Mouse (Mus musculus) intestine, embryonic 16.5 days (tissue): ENCODE data around the gene Vmn1r101. TPM values are rescaled to one million over a fixed set of nuclear protein-coding genes. Genes with fewer than 3 reads are reported as not detected.
"Not testable (repeated sequence)": the region's sequence is repeated elsewhere in the genome, so short reads cannot be mapped to it uniquely, and the experiment has no call there.

Experiments
- ATAC-seq: fragments of 200-750 bp; cut with Nextera tagmentation; 2 replicates; pipeline ENCODE4 v1.8.0; 2017; ENCODE audit warnings: moderate TSS enrichment, moderate library complexity
- H3K27ac ChIP-seq: fragments of 300-500 bp; sonication (generic); 2 replicates; pipeline ENCODE4 v1.5.1; 2014; ENCODE audit warnings: mild to moderate bottlenecking, low read length
- H3K27me3 ChIP-seq: fragments of 300-500 bp; sonication (generic); replicated peaks from 2 replicates; pipeline ENCODE4 v1.6.1; 2014; ENCODE audit warnings: low read length, control low read depth, mixed read lengths; ENCODE audit not compliant: control insufficient read depth, insufficient read depth
- H3K36me3 ChIP-seq: fragments of 300-500 bp; sonication (generic); 2 replicates; pipeline ENCODE4 v1.6.1; 2014; ENCODE audit warnings: low read length, control low read depth; ENCODE audit not compliant: control insufficient read depth, insufficient read depth
- H3K4me1 ChIP-seq: fragments of 300-500 bp; sonication (generic); 2 replicates; pipeline ENCODE4 v1.6.1; 2014; ENCODE audit warnings: low read length, control low read depth, mixed read lengths; ENCODE audit not compliant: control insufficient read depth, insufficient read depth
- H3K4me2 ChIP-seq: fragments of 300-500 bp; sonication (generic); 2 replicates; pipeline ENCODE4 v1.6.1; 2014; ENCODE audit warnings: low read depth, low read length, control low read depth
- H3K4me3 ChIP-seq: fragments of 300-500 bp; sonication (generic); 2 replicates; pipeline ENCODE4 v1.5.1; 2014; ENCODE audit warnings: mild to moderate bottlenecking, low read length
- H3K9ac ChIP-seq: fragments of 300-500 bp; sonication (generic); 2 replicates; pipeline ENCODE4 v1.6.1; 2014; ENCODE audit warnings: low read depth, low read length
- H3K9me3 ChIP-seq: fragments of 300-500 bp; sonication (generic); 2 replicates; pipeline ENCODE4 v1.6.1; 2016; ENCODE audit warnings: low read length, control low read depth; ENCODE audit not compliant: control insufficient read depth
- WGBS: fragments of 180-500 bp; shearing (Covaris S2); extraction: QIAGEN DNeasy Blood & Tissue Kit; methylation state at CpG from one replicate; pipeline ENCODE4 v1.1.7; 2014; 5-methylcytosine and 5-hydroxymethylcytosine counted together
- polyA plus RNA-seq: library from polyadenylated mRNA; unstranded; fragments of >200 nt; fragmentation: Nextera tagmentation; extraction: Ambion mirVana; gene quantifications from 2 replicates; pipeline ENCODE4 v1.2.1, GENCODE M21; 2015

Vmn1r101 gene
- polyA plus RNA-seq = not detected in 2 replicates

DNA sequence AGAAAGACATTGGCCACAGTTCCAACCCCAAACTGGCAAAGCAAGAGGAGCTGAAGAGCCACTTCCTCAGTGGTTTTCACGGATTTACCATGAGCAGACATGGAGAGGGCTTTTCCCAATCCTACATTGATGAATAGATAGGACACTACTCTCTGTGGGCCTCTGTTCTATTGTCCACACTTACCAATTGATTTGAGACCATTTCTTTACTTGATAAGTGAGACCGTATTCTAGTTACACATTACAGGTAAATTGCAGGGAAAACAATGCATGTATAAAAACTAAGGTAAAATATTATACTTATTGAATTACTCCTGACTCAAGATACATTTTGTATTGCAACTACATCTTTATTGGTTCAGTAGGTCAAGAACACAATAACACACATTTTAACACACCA lies at the start of gene Vmn1r101:
Vmn1r101 (minus strand) TSS at position 101 of the 400 bp plus-strand sequence.
- H3K27me3 ChIP-seq, H3K9me3 ChIP-seq, H3K9ac ChIP-seq, H3K4me1 ChIP-seq, H3K4me3 ChIP-seq, H3K27ac ChIP-seq, H3K36me3 ChIP-seq, H3K4me2 ChIP-seq, ATAC-seq: not testable (repeated sequence)
- no CpG with 5 or more reads among the region's 2 CpGs for WGBS

DNA sequence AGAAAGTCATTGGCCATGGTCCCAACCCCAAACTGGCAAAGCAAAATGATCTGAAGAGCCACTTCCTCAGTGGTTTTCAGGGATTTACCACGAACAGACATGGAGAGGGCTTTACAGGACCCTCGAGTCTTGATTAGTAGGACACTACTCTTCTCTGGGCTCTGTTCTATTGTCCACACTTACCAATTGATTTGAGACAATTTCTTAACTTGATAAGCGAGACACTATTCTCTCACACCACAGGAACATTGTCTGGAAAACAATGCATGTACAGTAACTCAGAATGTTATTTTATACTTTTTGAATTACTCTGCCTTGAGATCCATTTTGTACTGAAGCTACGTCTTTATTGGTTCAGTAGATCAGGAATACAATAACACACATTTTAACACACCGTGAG lies 32.4 kb upstream of the Vmn1r101 start, which contains the start of gene Gm10670:
Gm10670 (minus strand) TSS at position 101 of the 400 bp plus-strand sequence.
- not testable (repeated sequence) for H3K4me1 ChIP-seq, ATAC-seq

DNA sequence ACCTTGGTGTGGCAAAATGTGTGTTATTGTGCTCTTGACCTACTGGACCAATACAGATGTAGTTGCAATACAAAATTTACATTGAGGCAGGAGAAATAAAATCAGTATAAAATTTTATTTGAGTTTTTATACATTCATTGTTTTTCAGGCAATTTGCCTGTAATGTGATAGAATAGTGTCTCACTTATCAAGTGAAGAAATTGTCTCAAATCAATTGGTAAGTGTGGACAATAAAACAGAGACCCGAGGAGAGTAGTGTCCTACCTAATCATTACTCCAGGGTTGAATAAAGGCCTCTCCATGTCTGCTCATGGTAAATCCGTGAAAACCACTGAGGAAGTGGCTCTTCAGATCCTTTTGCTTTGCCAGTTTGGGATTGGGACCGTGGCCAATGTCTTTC lies 24.8 kb downstream of the Vmn1r101 start, which contains the start of gene Vmn1r100:
Vmn1r100 (plus strand) TSS at position 301 of the 400 bp plus-strand sequence.
- ATAC-seq, H3K27ac ChIP-seq, H3K9me3 ChIP-seq, H3K27me3 ChIP-seq, H3K9ac ChIP-seq, H3K4me3 ChIP-seq, H3K36me3 ChIP-seq, H3K4me1 ChIP-seq, H3K4me2 ChIP-seq: not testable (repeated sequence)
- no CpG with 5 or more reads among the region's 3 CpGs for WGBS

More for the DNA sequence above, 32.4 kb upstream of the Vmn1r101 start, which contains the start of gene Gm10670:
- H3K36me3 ChIP-seq, H3K27ac ChIP-seq, H3K9ac ChIP-seq, H3K4me2 ChIP-seq, H3K27me3 ChIP-seq, H3K4me3 ChIP-seq, H3K9me3 ChIP-seq: not testable (repeated sequence)
- WGBS = no CpG with 5 or more reads among the region's 5 CpGs

Other genes starting within 250 kb of the Vmn1r101 start
- gene Vmn1r95, start 248.9 kb downstream of the Vmn1r101 start, polyA plus RNA-seq = not detected in 2 replicates
- not detected in 2 replicates for gene Gm6164, start 237.0 kb downstream of the Vmn1r101 start, polyA plus RNA-seq
- gene Gm4498, start 208.8 kb downstream of the Vmn1r101 start, polyA plus RNA-seq = not detected in 2 replicates
- gene Gm5890, start 179.8 kb downstream of the Vmn1r101 start, polyA plus RNA-seq = not detected in 2 replicates
- not detected in 2 replicates for gene Gm4133, start 108.5 kb downstream of the Vmn1r101 start, polyA plus RNA-seq
- not detected in 2 replicates for gene Gm5728, start 67.2 kb downstream of the Vmn1r101 start, polyA plus RNA-seq
- not detected in 2 replicates for gene Vmn1r100, start 24.7 kb downstream of the Vmn1r101 start, polyA plus RNA-seq
- gene Gm10670, start 32.3 kb upstream of the Vmn1r101 start, polyA plus RNA-seq = not detected in 2 replicates
- gene Vmn1r103, start 67.9 kb upstream of the Vmn1r101 start, polyA plus RNA-seq = not detected in 2 replicates
- gene Vmn1r104, start 91.2 kb upstream of the Vmn1r101 start, polyA plus RNA-seq = not detected in 2 replicates
- not detected in 2 replicates for gene Gm5726, start 103.2 kb upstream of the Vmn1r101 start, polyA plus RNA-seq
- gene Gm4141, start 133.6 kb upstream of the Vmn1r101 start, polyA plus RNA-seq = not detected in 2 replicates
- not detected in 2 replicates for gene Gm4513, start 156.4 kb upstream of the Vmn1r101 start, polyA plus RNA-seq
- gene Vmn1r107, start 226.3 kb upstream of the Vmn1r101 start, polyA plus RNA-seq = not detected in 2 replicates